Mouse (Mus musculus) mature B cell (primary cell): ENCODE results near the gene Hephl1.
"Not testable (repeated sequence)": the region's sequence is repeated elsewhere in the genome, so short reads cannot be mapped to it uniquely, and the experiment has no call there.

ENCODE experiments used
- in situ Hi-C: fragments of 300-500 bp; cut with MboI; formaldehyde crosslinking; loops from 2 replicates; pipeline ENCODE4 v1.14.3; 2019

Hephl1 gene

GRCm38 (mm10) chr9:15112008-15112407 lies at the start of gene Hephl1:
Gene Hephl1 (minus strand): TSS chr9:15112108.
- in situ Hi-C loops: no loop called here

GRCm38 (mm10) chr9:15149246-15149926 lies 37.5 kb upstream of the Hephl1 start:
- in situ Hi-C loops: no loop called here

GRCm38 (mm10) chr9:15140546-15140945 lies 28.6 kb upstream of the Hephl1 start:
- in situ Hi-C loops: no loop called here

GRCm38 (mm10) chr9:15125897-15126296 lies 14.0 kb upstream of the Hephl1 start:
- in situ Hi-C loops: no loop called here

- in situ Hi-C loops: no loop called here
Measured at GRCm38 (mm10) chr9:15122431-15122830, 10.5 kb upstream of the Hephl1 start.

DNA sequence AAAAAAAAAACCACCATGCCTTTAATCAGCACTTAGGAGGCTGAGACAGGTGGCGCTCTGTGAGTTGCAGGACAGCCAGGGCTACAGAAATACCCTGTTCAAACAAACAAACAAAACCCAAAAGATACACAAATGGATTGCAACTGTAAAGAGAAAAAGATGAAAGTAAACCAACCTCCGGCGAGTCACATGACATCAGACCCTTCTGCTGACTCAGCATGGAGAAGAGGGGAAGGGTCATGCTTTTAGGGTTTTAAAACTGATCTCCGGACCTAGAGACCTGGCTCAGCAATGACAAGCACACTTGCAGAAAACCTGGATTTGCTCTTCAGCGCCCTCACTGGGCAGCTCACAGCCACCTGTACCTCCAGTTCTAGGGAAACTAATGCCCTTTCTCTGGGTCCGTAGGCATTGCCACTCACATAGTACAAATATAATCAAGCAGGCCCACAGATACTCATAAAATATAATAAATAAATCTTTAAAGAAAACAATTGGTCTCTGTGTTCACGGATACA lies 9.0 kb upstream of the Hephl1 start:
- in situ Hi-C loops: no loop called here

- in situ Hi-C loops: no loop called here
Measured at GRCm38 (mm10) chr9:15120209-15120608, 8.3 kb upstream of the Hephl1 start.

GRCm38 (mm10) chr9:15119515-15119914 lies 7.6 kb upstream of the Hephl1 start:
- in situ Hi-C loops: no loop called here

- in situ Hi-C loops: no loop called here
Measured at GRCm38 (mm10) chr9:15116165-15116564, 4.3 kb upstream of the Hephl1 start.

DNA sequence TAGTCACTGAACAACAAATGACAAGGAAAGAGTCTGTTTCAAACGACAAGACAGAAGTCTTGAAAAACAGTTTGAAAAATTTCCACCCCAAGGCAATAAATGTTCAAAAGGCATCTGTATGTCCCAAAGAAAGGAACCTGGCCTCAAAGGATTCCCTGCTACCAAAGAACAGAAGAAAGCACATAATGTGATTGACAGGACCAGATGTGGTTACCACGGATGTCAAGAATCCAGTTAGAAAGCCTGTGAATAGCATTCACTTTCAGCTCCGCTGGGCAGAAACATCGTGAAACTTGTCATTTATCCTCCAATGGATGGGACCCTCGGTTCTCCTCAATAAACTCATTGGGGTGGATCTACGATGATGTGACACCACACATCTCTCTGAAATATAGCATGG lies 2.2 kb upstream of the Hephl1 start:
- in situ Hi-C loops: no loop called here

- in situ Hi-C loops: no loop called here
Measured at GRCm38 (mm10) chr9:15108101-15108500, 3.8 kb downstream of the Hephl1 start.

DNA sequence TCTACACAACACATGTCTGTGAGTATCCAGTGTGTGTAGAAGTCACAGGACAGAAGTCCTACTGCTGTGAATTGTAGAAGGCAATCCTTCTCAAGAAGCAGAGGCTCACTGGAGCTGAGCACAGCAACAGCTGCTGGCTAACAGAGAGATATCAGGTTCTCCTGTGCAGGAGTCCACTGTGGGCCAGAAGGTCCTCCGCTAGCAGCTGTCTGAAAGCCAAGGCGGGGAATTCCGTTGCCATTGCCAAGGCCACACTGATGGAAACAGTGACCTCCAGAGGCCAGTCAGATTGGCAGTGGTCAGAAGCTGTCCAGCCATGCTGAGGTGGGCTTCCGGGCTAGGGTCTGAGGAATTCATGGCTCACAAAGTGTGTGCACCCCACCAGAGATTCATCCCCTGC lies 6.8 kb downstream of the Hephl1 start:
- in situ Hi-C loops: no loop called here

- in situ Hi-C loops: no loop called here
Measured at GRCm38 (mm10) chr9:15103579-15104300, 8.2 kb downstream of the Hephl1 start.

DNA sequence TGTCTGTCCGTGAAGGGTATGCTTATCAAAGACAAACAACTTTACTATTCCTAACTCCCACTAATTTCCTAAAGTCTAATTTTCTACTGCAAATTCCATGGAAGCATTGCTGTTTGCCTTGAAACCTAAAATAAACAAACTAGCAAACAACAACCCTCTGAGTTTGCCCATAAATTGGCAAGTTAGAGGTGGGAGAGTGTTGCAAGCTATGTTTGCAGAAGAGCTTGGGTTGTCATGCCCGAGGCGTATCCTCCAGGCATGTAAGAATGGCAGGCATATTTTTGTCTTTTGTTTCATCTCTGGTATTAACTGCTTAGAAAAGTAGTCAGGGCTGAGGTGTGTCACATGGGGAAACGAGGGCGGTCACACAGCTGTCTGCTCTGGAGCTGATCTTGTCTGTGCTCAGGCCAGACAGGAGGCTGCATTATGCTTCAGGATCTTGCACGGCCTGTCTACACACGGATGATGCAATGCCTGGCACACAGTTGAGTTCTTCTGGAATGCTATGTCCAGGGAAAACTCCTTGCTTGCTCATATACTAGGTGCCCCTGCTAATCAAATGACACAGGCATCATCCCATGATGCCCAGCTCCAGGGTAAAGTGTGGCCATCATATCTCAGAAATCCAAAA lies 10.3 kb downstream of the Hephl1 start:
- in situ Hi-C loops: no loop called here

DNA sequence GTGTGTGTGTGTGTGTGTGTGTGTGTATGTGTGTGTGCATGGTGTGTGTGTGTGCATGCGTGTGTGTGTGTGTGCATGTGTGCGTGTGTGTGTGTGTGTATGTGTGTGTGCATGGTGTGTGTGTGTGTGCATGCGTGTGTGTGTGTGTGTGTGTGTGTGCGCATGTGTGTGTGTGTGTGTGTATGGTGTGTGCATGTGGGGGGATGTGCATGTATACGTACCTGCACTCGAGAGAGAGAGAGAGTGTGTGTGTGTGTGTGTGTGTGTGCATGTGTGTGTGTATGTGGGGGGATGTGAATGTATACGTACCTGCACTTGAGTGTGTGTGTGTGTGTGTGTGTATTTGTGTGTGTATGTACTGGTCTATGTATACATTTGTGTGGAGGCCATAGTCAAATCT lies 13.5 kb downstream of the Hephl1 start:
- in situ Hi-C loops: not testable (repeated sequence)

DNA sequence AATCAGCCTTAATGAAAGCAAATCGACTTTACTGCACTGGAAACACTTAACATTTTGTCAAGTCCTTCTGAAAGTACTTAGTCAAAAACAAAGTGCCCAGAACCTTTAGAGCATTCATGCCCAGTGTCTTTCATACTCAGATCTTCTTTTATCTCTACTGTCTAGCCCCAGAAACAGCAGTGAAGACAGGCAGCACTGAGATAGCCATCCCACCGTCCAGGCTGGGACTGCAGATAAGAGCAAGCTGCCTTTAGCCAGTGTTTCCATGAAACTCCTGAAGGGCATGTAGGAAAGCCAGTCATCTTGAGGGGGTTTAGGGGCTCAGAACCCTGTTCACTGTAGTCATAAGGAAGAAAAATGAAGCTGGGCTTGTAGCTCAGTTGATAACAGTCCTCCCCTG lies 14.7 kb downstream of the Hephl1 start:
- in situ Hi-C loops: no loop called here

DNA sequence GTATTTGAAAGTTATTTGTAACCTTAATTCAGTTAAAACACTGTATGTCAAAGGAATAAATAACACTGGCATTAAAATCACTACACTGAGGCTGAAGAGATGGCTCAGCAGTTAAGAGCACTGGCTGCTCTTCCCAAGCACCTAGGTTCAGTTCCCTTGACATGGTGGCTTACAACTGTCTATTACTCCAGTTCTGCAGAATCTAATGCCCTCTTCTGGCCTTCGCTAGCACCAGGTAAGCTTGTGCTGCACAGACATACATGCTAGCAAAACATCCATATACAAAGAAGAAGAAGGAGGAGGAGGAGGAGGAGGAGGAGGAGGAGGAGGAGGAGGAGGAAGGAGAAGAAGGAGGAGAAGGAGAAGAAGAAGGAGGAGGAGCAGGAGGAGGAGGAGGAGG lies 15.7 kb downstream of the Hephl1 start:
- in situ Hi-C loops: no loop called here

DNA sequence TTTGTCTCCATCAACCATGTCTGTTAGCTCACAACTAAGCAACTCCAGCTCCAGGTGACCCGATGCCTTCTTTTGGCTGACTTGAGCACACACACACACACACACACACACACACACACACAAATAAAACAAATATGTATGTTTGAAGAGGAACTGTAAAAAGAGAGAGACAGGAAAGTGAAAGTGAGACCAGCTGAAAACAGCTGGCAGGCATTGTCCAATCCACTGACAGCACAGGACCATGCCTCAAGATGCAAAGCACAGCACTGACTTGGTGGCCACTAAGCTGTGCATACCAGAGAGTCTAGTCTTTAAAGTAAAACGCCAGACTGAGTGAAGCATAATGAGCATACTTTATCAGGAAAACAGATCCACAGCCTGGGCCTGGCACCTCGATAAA lies 16.7 kb downstream of the Hephl1 start:
- in situ Hi-C loops: no loop called here

DNA sequence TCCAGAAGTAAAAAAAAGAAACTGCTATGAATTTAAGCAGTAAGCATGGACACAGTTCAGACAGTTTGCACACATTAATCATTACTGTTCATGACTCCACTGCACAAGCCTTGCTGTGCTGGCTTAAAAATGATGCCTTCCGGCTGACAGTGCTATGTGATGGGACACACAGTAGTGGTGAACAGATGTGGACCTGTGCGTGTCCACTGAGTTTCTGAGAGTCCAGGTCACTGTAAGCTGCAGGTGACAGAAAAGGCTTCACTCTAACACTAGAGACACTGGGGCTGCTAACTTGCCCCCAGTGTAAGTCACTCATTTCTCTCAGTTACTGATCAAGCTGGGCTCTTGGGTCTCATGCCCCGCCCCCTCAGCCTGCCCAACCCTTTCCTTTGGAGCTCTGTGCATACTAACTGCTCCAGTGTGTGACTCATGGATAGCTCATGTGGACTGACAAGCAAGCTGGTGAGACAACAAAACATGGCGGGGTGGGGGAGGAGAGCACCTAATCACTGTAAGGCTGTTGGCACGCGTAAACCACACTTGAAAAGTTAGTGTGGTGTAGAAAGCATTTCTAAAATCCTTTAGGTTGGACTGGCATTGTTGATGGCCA lies 43.1 kb downstream of the Hephl1 start:
- in situ Hi-C loops: no loop called here

DNA sequence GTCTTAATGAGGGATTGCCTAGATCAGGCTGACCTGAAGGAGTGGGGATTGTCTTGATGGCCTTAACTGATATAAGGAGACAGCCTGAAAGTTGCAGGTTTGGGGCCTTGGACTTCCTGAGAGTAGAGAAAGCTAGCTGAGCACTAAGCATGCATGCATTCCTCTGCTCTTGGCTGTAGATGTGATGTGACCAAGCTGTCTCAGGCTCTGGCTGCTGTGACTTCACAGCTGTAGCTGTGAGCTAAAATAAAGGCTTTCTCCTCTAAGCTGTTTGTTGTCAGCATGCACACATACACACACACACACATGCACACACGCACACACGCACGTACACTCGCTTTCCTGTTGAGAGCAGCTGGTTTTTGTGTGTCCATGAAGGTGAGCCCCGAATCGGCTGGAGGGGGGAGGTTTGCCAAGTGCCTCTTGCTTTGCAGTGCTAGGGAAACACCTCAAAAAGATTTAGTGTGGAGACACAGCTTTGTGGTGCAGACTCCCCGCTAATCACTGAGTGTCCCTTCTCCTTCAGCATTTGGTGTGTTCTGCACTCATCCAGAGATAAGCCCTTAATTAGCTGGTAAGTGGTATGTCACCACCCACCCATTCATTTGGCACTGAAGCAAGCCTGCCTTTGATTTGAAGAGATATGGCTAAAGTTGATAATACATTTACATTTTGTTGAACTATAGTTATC lies 43.8 kb downstream of the Hephl1 start:
- in situ Hi-C loops: no loop called here

- in situ Hi-C loops: no loop called here
Measured at GRCm38 (mm10) chr9:15064176-15064575, 47.7 kb downstream of the Hephl1 start.

GRCm38 (mm10) chr9:15060847-15061246 lies 51.1 kb downstream of the Hephl1 start:
- in situ Hi-C loops: no loop called here
